Mouse (Mus musculus): ENCODE results near the gene Gm4969. TPM values are rescaled to one million over a fixed set of nuclear protein-coding genes. Genes with fewer than 3 reads are reported as not detected.

Gm4969 gene
- polyA plus RNA-seq, 1 experiment from 2014 or later = 3.8 TPM

Small RNAs within 50 kb of the gene (microRNA-seq; reads per million reads assigned to microRNA genes)
- not detected for gene Mir3100

Other genes with a start within 250 kb of the Gm4969 start
- 1.1 and 2.0 TPM in 2 replicates for gene Pglyrp1, start 247.0 kb downstream of the Gm4969 start, polyA plus RNA-seq (2016; fragmentation: Nextera tagmentation; extraction: Ambion mirVana)
- gene Ccdc61, start 208.0 kb downstream of the Gm4969 start, polyA plus RNA-seq (2016; fragmentation: Nextera tagmentation; extraction: Ambion mirVana) = 39.7 and 41.0 TPM in 2 replicates
- gene Nova2, start 192.5 kb downstream of the Gm4969 start, polyA plus RNA-seq (2016; fragmentation: Nextera tagmentation; extraction: Ambion mirVana) = 1.1 TPM in 2 replicates
- gene Nanos2, start 131.0 kb downstream of the Gm4969 start, polyA plus RNA-seq (2016; fragmentation: Nextera tagmentation; extraction: Ambion mirVana) = not detected in 2 replicates
- gene Mypop, start 127.1 kb downstream of the Gm4969 start, polyA plus RNA-seq (2016; fragmentation: Nextera tagmentation; extraction: Ambion mirVana) = 7.7 and 9.8 TPM in 2 replicates
- gene Irf2bp1, start 114.3 kb downstream of the Gm4969 start, polyA plus RNA-seq (2016; fragmentation: Nextera tagmentation; extraction: Ambion mirVana) = 47.1 and 48.6 TPM in 2 replicates
- 0.13 and 0.18 TPM in 2 replicates for gene Foxa3, start 94.8 kb downstream of the Gm4969 start, polyA plus RNA-seq (2016; fragmentation: Nextera tagmentation; extraction: Ambion mirVana)
- gene Sympk, start 94.0 kb downstream of the Gm4969 start, polyA plus RNA-seq (2016; fragmentation: Nextera tagmentation; extraction: Ambion mirVana) = 51.8 and 56.5 TPM in 2 replicates
- not detected in 2 replicates for gene Rsph6a, start 63.7 kb downstream of the Gm4969 start, polyA plus RNA-seq (2016; fragmentation: Nextera tagmentation; extraction: Ambion mirVana)
- gene Dmwd, start 42.1 kb downstream of the Gm4969 start, polyA plus RNA-seq (2016; fragmentation: Nextera tagmentation; extraction: Ambion mirVana) = 18.8 and 23.1 TPM in 2 replicates
- 17.5 and 19.1 TPM in 2 replicates for gene Dmpk, start 34.5 kb downstream of the Gm4969 start, polyA plus RNA-seq (2016; fragmentation: Nextera tagmentation; extraction: Ambion mirVana)
- 16.6 and 16.9 TPM in 2 replicates for gene Six5, start 23.8 kb downstream of the Gm4969 start, polyA plus RNA-seq (2016; fragmentation: Nextera tagmentation; extraction: Ambion mirVana)
- gene Fbxo46, start 1.5 kb upstream of the Gm4969 start, polyA plus RNA-seq (2016; fragmentation: Nextera tagmentation; extraction: Ambion mirVana) = 19.8 and 21.6 TPM in 2 replicates
- 16.7 and 17.4 TPM in 2 replicates for gene Qpctl, start 30.9 kb upstream of the Gm4969 start, polyA plus RNA-seq (2016; fragmentation: Nextera tagmentation; extraction: Ambion mirVana)
- 149 and 166 TPM in 2 replicates for gene Snrpd2, start 31.4 kb upstream of the Gm4969 start, polyA plus RNA-seq (2016; fragmentation: Nextera tagmentation; extraction: Ambion mirVana)
- gene Gipr, start 47.8 kb upstream of the Gm4969 start, polyA plus RNA-seq (2016; fragmentation: Nextera tagmentation; extraction: Ambion mirVana) = 0.54 and 0.84 TPM in 2 replicates
- gene Eml2, start 58.1 kb upstream of the Gm4969 start, polyA plus RNA-seq (2016; fragmentation: Nextera tagmentation; extraction: Ambion mirVana) = 4.5 and 4.9 TPM in 2 replicates
- gene Gpr4, start 94.2 kb upstream of the Gm4969 start, polyA plus RNA-seq (2016; fragmentation: Nextera tagmentation; extraction: Ambion mirVana) = 1.4 and 1.7 TPM in 2 replicates
- gene Opa3, start 110.0 kb upstream of the Gm4969 start, polyA plus RNA-seq (2016; fragmentation: Nextera tagmentation; extraction: Ambion mirVana) = 38.2 and 40.1 TPM in 2 replicates
- 68.2 and 69.3 TPM in 2 replicates for gene Vasp, start 153.4 kb upstream of the Gm4969 start, polyA plus RNA-seq (2016; fragmentation: Nextera tagmentation; extraction: Ambion mirVana)
- 0.18 TPM in 1 of 2 replicates, not detected in the other for gene Ppm1n, start 161.7 kb upstream of the Gm4969 start, polyA plus RNA-seq (2016; fragmentation: Nextera tagmentation; extraction: Ambion mirVana)
- 17.9 and 21.4 TPM in 2 replicates for gene Rtn2, start 164.3 kb upstream of the Gm4969 start, polyA plus RNA-seq (2016; fragmentation: Nextera tagmentation; extraction: Ambion mirVana)
- gene Fosb, start 191.7 kb upstream of the Gm4969 start, polyA plus RNA-seq (2016; fragmentation: Nextera tagmentation; extraction: Ambion mirVana) = 0.05 TPM in 1 of 2 replicates, not detected in the other
- gene Ercc1, start 226.4 kb upstream of the Gm4969 start, polyA plus RNA-seq (2016; fragmentation: Nextera tagmentation; extraction: Ambion mirVana) = 92.3 and 94.5 TPM in 2 replicates
- gene Cd3eap, start 241.1 kb upstream of the Gm4969 start, polyA plus RNA-seq (2016; fragmentation: Nextera tagmentation; extraction: Ambion mirVana) = 27.1 and 28.0 TPM in 2 replicates
- gene Ppp1r13l, start 241.4 kb upstream of the Gm4969 start, polyA plus RNA-seq (2016; fragmentation: Nextera tagmentation; extraction: Ambion mirVana) = 7.3 and 8.1 TPM in 2 replicates